8 mouse cellular contexts compared by ENCODE assay signal in the genomic region with DNA sequence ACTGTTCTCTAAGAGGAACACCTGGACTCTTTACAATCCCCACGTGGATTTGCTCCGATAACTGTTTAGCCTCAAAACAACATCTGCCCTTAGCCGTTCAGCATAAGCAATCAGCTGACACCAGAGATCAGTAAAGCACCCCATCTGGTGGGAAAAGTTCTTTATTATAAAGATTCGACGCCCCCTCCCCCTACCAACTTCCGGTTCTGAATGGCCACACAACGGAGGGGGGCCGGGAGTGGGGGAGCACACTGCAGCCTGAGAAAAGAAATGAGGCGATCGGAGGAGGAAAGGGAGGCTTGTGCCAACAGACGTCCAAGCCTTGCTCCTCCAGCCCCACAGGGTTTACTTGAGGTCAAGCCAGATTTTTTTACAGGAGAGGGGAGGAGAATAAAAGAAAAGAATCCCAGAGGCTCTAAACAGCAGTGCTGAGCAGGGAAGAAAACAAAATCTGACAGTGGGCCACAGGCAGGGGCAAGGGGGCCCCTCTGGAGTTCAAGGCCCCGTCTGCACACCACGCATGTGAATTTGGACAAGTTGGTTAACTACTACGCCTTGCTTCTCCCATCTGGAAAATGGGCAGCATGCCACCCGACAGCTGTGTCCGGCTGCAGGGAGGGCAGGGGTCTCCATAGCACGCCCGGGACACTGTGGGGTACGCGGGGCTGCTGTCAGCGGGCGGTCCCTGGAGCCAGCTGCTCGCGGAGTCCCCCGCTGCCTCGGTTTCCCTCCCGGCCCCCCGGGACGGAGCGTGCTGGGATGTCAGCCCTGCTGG. TPM values are rescaled to one million over a fixed set of nuclear protein-coding genes. Genes with fewer than 3 reads are reported as not detected.
DNase-seq lines count a peak whose midpoint lies in the region; ATAC-seq and TF ChIP-seq lines count a peak whose summit lies in the region.

No protein-coding gene starts in this region.

- no peak for TF ChIP-seq CTCF in G1E (IDR thresholded peaks at IDR 0.05; ENCODE audit: low read depth, low read length)

- H3K4me1 ChIP-seq in G1E (ENCODE audit: insufficient read depth, low read depth, low read length), result peaks cover 21% of the 10 kb centered on the region
- peaks cover 2% of the 10 kb centered on the region; the same call in 1 of the 2 replicates for H3K4me1 ChIP-seq in brown adipose tissue, adult 24 weeks (ENCODE audit: control insufficient read depth, insufficient read depth, insufficient read length, low read length)
- peaks cover 18% of the 10 kb centered on the region for H3K4me1 ChIP-seq in forebrain, embryonic 15.5 days

- intact Hi-C loops in heart, postnatal 36 days (cut with DNase I), result loop anchor here (2.0 kb wide), 1 partner anchor 96 kb away; no protein-coding TSS in a partner anchor

- no peaks in the 10 kb centered on the region for H3K9me3 ChIP-seq in G1E (replicated peaks)
- H3K9me3 ChIP-seq in forebrain, embryonic 15.5 days, result no peaks in the 10 kb centered on the region

- WGBS in forebrain, embryonic 15.5 days, result under 1% methylated on average over 30 of the region's 30 CpGs

- peak overlapping the region; percentile 100 for H3K4me3 ChIP-seq in G1E (ENCODE audit: low read depth, low read length)
- H3K4me3 ChIP-seq in brown adipose tissue, adult 24 weeks (ENCODE audit: insufficient read depth, low read depth, low read length), result peak overlapping the region; percentile 68
- peak overlapping the region; percentile 63 for H3K4me3 ChIP-seq in forebrain, embryonic 15.5 days

- peak overlapping the region; percentile 97 for H3K9ac ChIP-seq in forebrain, embryonic 15.5 days (replicated peaks)

- H3K27ac ChIP-seq in brown adipose tissue, adult 24 weeks (replicated peaks; ENCODE audit: low read depth, low read length), result peak overlapping the region; percentile 84
- peak overlapping the region; percentile 89 for H3K27ac ChIP-seq in forebrain, embryonic 15.5 days (replicated peaks)

- H3K36me3 ChIP-seq in G1E (replicated peaks), result peaks cover 33% of the 10 kb centered on the region
- H3K36me3 ChIP-seq in forebrain, embryonic 15.5 days, result peaks cover 11% of the 10 kb centered on the region; the same call in 1 of the 2 replicates

- ATAC-seq in G1E (ENCODE audit: extremely low read depth, insufficient number of reproducible peaks, low FRiP score, poor library complexity, severe bottlenecking), result peak; percentile 43; the same call in 1 of the 2 replicates
- peak; percentile 44 for ATAC-seq in forebrain, embryonic 15.5 days (replicated peaks)

- peaks cover 7% of the 10 kb centered on the region; the same call in 1 of the 2 replicates for H3K27me3 ChIP-seq in G1E (ENCODE audit: insufficient read depth, low read length)
- H3K27me3 ChIP-seq in forebrain, embryonic 15.5 days, result no peaks in the 10 kb centered on the region

- H3K4me2 ChIP-seq in forebrain, embryonic 15.5 days (replicated peaks), result peak overlapping the region; percentile 97

- peak; percentile 56 for DNase-seq in G1E (ENCODE audit: low spot score)
- peak; percentile 50 to 76 for DNase-seq in heart, postnatal 36 days
- DNase-seq in layer of hippocampus, adult 8-10 months (ENCODE audit: low spot score in 2 of 2), result peak; percentile 33 to 46
- peak; percentile 76 for DNase-seq in lung, postnatal 14 days
- DNase-seq in ovary, postnatal 14 days (ENCODE audit: low spot score), result peak; percentile 49
- DNase-seq in urinary bladder, postnatal 25 days (ENCODE audit: low spot score), result peak; percentile 36

RNA-seq across cellular contexts. Expression of a gene that starts 28.4 kb away (rescaled TPM):
- total RNA-seq in G1E (2014; fragmentation: Nextera tagmentation), result 24.8 and 26.1 TPM in 2 replicates
- 25.0 and 26.7 TPM in 2 replicates for total RNA-seq in G1E (2017)
- polyA plus RNA-seq in G1E (2012), result 6.8 and 10.3 TPM in 2 replicates
- polyA plus RNA-seq in brown adipose tissue, adult 24 weeks (2012; ENCODE audit: insufficient read depth, insufficient read length, missing spikeins), result 110 and 122 TPM in 2 replicates
- 22.1 and 22.3 TPM in 2 replicates for polyA plus RNA-seq in forebrain, embryonic 15.5 days (2015; fragmentation: Nextera tagmentation; extraction: Ambion mirVana)
- 100 to 1,000 TPM; 210 to 250 TPM for total RNA-seq in heart, postnatal 36 days (2021)
- 10 to 100 TPM; 47.2 to 72.0 (median 60.2) TPM for total RNA-seq in layer of hippocampus, adult 8-10 months (2022)

Comparison
In these comparisons a context has a peak if more than half of its experiments do, and no peak if none do; other contexts are left out.
1. Peak in every context shown above with its lines: DNase-seq, ATAC-seq, H3K4me3 ChIP-seq and H3K27ac ChIP-seq.